Mouse (Mus musculus): ENCODE results near the gene Usp29. TPM values are rescaled to one million over a fixed set of nuclear protein-coding genes. Genes with fewer than 3 reads are reported as not detected.

Gene Usp29
- 1 to 10 TPM in 1 of 2 experiments, under 1 TPM in 1; 0.56 to 1.5 TPM for total RNA-seq (2021)
- long read RNA-seq, experiment 1 = 0 reads
- long read RNA-seq, experiment 2 = 0 reads

DNA sequence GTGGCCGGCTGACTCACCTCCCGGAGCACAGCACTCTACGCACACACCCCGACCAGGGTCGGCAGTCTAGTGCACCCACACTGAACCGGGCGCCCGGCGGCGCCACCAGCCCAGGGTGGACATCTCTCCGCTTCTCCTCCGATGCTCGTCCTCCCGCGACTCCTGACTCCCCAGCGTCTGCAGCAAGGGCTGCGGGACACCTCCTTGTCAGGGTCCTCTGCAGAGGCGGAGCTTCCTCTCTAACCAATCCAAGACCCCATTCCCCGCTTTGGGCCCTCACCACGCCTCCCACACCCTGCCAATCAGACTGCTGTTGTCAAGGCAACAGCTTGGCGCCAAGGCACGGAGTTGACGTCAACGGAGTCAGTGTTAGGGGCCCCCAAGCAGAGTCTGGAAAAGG lies at the start of gene Usp29, which contains the start of gene Peg3:
TSS of gene Usp29 (plus strand) at position 338 of the 400 bp plus-strand sequence.
TSS of gene Peg3 (minus strand) at position 191 of the 400 bp plus-strand sequence.
- DNase-seq = peak; percentile 83

DNA sequence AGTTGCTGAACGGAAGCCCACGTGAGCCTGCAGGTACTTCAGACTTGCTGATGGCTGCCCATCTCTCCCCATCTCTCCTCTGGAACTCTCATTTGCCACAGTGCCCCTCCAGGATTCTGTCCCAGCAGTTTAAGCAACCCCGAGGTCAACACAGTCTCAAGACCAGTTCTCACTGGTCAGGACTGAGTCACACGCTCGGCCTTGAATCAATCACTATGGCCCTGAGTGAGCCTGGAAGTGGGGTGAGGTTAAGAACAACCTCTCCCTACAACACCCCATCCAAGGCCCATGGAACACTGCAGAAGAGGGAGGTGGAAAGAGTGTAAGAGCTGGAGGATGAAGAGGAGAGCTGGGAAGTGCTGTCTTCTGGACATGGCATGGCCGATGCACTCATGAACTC lies 44.9 kb upstream of the Usp29 start:
- no peak for DNase-seq

DNA sequence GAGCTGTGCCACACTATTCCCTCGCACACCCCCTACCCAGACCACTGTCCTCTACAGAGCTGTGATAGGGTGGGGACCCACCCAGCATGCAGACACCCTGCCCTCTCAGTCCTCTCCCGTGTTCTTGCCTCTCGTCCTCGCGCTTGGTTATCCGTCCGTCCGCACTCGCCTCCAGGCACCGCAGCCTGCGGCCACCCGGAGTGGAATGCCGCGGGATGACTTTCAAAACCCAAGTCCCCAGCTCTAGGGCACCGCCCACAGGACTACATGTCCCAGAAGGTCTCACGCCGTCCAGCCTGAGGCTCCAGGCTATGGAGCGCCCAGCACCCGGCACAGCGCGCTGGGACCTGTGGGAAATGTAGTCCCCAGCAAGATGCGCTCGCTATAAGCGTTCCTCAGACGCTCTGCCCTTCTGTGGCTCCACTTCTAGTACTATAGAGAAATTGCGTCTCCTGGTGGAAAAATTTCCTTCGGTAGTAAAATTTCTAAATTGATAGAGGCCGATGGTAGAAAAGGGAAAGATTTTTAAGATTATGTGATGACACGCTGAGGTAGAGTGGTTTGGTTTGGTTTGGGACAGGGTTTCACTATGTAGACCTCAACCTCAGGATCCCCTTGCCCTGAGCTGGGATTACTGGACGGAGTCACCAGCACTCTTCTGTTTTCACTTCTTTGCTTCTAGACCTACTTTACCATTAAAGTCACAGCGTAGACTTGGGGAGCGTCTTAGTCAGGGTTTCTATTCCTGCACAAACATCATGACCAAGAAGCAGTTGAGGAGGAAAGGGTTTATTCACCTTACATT lies 33.9 kb upstream of the Usp29 start, which contains the start of gene Zim1:
TSS of gene Zim1 (minus strand) at position 210 of the 805 bp plus-strand sequence.
- peak; percentile 85 for DNase-seq

DNA sequence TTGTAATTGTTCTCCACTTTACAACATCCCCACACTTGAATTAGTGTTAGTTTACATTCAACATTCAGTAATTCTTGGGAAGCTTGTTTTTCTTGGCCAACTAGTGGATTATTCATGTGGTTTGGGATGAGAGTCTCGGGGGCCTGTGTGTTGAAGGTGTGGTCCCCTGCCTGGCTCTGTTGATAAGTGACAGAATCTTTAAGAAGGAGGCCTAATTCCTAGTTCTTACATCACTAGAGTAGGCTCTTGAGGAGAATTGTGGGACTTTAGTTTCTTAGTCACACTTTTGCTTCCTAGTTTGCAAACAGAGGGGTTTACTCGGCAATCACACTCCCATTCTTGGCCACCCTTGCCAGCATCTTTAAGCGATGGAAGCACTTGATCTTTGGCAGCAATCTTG lies 31.1 kb upstream of the Usp29 start:
- DNase-seq = no peak

DNA sequence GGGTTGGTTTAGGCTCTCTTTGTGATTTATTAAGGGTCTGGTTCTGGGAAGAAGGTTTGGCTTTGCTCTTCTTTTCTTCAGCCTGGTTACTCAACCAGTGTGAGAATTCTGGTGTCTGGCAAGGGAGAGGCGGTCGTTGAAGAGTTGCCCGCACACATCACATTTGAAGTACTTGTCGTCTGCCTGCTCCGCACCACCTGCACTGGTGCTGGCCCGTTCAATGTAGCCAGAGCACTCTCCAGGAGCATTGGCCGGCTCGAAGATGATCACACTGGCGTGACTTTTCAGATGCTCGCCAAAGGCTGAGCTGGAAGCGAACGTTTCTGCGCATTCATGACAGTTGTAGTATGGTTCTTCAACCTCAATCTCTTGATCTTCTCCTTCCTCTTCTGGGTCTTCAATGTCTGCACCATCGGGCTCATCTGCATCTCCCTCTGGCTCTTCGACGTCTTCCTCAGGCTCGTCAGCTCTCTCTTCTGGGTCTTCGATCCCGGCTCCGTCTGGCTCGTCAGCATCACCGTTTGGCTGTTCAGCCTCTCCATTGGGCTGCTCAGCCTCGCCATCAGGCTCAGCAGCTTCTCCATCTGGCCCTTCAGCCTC lies 22.9 kb upstream of the Usp29 start:
- no peak for DNase-seq

DNA sequence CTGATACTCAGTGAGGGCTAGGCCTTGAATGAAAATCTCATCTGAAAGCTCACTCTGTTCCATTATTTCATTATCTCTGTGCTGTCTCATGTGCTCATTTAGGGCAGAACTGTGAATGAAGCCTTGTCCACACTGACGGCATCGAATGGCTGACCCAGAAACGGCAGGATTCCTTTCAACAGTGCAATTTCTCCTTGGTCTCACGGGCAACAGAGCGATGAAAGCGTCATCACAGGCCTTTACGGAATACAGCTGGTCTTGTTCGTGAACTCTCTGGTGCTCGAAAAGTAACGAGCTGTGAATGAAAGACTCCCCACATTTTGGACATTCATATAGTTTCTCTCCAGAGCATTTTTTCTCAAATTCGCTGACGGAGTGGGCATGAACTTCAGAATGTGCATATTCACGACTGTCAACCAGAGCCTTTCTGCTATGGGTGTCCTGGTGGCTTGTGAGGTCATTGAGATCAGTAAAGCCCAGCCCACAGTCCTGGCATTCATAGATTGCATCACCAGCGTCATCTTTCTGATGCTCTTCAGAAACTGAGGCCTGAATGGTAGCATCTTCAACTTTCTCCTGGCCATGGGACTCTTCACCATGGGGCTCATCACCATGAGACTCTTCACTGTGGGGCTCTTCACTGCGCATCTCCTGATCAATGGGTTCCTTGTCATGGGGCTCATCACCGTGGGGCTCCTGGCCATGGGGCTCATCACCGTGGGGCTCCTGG lies 21.8 kb upstream of the Usp29 start:
- DNase-seq = no peak

DNA sequence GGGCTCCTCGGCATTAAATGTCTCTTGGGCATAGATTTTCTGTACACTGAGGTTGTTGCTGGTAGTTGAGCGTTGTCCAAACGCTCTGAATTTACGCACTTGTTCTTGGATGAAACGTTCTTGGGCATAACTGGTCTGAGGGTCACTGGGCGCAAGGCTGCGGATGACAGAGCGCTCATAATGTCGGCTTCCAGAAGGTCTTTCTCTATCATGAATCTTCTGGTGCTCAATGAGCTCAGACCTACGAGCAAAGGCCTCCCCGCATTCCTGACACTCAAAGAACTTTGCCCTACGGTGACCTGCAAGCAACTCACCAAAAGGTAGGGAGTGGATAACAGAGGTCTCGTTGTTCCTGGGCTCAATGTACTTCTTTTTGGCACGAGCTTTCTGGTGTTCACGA lies 21.0 kb upstream of the Usp29 start:
- no peak for DNase-seq

DNA sequence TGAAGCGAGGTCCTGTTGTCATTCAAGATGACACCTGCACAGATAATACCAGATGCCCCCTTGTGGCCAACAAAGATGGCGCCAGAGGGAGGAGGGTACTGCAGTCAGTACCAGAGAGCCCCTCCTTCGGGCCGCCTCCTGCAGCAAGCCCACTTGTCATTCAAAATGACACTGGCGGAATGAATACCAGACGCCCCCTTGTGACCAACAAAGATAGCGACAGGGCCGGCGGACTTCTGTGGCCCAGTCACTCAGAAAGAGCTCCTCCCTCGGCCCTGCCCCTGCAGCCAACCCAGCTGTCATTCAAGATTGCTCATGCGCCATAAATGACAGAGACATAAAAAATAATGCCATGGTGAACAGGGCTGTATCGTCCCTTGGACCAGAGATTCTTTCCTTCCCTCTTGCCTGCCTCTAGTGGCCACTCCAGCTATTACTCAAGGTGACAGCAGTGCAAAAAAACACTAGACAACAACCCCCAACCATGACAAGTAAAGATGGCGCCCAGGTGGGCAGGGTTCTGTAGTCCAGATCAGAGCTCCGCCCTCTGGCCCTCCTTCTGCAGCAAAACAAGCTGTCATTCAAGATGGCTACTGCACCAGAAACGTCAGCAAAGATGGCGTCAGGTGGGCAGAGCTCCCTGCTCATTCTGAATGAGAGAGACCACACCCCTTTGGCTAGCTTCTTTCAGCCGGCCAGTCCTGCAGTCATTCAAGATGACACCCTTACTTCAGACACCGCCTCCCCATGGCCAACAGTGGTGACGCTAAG lies 2.8 kb upstream of the Usp29 start:
- peak; percentile 85 for DNase-seq

DNA sequence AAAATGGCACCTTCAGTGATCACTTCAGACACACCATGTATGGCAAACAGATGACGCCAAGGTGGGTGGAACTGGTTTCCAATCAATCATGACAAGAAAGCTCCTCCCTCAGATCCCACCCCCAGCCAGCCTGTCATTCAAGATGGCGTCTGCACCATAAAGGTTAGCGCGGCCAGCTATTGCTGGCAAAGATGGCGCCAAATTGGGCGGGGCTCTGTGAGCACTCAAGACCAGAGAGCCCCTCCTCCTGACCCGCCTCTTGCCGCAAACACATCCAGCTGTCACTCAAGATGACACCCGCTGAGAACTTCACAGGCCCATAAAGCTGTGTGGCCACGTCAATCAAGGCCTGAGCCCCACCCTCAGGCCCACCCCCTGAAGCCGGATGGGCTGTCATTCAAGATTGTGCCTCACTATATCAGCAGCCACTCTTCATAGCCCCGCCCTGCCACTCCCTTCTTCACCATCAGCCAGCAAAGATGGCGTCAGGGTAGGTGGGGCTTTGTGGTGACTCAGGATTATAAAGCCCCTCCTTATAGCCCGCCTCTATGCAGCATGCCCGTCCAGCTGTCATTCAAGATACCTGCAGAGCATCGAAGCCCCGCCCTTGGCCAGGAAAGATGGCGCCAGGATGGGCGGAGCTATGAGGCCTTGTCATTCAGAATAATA lies 2.0 kb upstream of the Usp29 start:
- DNase-seq = peak; percentile 94

DNA sequence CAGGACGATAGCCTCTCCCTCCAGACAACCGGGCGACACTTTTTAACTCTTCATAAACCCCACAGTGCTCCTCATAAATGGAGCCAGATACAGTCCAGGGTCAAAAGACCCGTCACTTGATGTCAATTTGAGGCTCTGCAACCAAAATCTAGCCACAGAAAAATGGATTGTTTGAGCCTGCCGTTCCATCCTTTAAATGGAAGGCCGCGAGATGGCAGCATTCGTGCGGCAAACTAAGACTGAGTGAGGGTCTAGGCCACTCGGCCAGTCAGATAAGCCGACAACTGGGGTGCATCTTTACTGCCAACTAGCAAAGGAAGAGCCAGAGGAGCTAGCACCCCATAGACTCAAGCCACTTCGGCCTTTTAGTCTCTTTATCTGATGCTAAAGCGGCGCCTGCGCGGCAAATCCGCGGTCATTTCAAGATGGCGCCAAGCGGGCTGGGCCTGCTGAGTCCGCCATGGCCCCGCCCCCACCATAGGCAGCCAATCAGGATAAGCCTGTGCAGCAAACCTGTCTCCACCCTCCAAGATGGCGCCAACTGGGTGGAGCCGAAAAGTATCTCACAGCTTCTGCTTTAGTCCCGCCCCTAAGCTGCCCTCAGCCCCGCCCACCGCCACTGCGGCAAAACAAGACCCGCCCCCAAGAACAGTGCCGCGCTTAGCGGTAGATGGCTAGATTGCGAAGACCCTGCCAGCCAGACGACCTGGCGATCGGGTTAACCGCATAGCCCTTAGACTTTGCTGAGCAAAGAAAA lies 1.1 kb upstream of the Usp29 start:
- peak; percentile 95 for DNase-seq

DNA sequence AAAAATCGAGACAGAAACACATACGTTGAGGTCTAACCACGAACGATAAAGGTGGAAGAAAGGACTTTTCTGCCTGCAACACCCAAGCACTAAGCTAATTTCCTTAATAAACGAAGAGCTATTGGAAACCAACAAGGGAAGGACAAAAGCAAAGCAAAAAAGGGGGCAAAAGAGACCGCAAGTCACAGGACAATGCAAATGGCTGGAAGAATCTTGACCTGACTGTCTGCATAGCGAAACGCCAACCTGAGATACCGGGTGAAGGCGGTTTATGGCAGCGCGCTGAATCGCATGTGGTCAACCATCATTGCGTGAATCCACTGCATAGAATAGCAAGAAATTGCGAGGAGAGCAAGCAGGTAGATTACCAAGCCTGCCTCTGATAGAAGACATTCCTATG lies 423 bp downstream of the Usp29 start:
- DNase-seq = no peak

DNA sequence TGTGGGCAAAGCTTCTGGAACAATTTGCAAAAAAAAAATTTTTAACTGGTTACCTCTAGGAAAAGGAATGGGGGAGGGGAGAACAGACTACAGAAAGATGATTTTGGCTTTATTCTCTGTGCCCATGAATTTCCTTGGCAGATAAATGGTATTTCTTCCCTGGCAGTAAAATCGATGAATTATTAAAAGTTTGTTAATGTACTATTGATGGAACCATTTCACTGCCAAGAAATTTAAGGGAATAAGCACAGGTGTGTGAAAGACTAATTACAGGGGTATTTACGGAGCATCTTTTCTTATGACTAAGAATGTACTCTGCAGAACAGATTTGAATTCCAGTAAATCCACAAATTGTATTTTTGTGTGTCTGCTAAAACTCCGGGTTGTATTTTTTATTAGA lies 995 bp downstream of the Usp29 start:
- DNase-seq = no peak

DNA sequence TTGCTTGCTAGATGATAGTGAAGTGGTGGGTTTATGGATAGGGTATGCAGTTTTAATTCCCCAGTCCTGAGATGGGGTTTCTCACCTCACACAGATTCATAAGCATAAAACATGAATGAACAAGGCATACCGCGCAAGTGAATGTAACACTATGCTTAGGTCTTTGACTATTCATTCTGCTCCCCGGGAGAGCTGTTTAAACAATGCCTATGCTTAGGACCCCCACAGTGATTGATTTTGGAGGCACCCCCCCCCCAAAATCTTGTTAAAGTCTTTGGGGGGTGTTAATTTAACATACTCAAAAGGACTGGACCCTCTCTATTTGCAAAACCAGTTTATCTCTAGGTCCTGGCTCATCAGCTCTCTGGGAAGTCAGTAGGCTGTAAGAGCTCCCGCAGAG lies 1.6 kb downstream of the Usp29 start:
- DNase-seq = no peak

DNA sequence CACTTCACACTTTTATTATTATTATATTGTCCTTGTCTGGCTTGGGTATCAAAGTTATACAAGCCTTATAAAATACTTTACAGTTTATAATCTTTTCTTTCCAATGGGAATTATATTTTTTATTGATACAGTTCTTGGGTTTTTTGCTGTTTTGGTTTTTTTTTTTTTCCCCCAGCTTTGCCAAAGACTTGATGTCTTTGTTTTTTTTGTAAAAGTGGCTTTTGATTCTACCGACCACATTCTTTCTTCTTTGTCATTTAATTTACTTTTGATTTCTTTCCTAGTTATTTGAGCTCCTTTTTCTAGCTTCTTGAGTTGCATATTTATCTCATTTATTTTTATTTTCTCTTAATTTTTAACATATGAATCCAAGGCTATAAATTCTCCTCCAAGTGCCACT lies 5.7 kb downstream of the Usp29 start:
- DNase-seq = no peak

DNA sequence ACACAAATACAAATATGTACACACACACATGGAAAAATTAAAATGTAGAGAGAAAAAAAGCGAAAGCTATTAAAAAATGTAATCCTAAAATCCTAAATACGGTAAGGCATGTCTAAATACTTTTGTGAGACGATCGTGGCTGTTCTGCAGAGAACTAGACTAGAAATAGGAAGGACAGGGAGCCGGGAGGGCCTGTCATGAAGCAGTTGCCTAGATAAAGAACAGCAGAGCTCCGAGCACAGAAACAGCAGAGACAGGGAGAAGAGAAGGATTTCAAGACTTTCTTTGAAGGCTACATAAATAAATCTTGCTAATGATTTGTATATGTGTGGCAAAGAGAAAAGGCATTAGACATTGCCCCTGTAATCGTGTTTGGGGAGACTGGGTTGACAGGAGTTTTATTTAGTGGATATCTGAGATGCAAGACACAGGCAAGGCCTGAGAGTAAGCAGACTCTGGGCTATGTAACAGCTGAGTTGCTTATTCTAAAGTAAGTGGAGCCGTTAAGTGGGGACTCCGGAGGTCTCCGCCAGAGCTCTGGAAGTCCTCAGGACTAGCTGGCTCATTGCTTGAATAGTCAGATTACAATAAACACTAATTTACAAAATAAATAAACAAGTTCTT lies 14.0 kb downstream of the Usp29 start:
- DNase-seq = no peak

DNA sequence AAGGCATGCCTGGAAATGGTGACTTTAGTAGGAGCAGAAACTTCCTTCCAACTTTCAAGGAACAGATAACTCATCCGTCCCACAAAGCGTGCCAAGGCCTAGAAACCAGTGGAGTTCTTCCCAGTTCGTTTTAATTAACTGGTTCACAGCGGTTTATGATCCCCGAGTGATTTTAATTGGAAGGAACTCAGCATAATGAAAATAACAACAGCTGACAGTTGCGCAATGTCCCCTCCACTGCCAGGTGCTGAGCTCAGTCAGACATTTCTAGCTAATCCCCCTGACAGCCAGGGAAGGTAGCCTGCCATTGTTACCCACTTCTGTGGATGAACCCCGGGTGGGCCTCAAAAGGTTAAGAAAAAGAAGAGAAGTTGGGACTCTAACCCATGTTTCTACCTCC lies 18.8 kb downstream of the Usp29 start:
- DNase-seq = peak; percentile 68

DNA sequence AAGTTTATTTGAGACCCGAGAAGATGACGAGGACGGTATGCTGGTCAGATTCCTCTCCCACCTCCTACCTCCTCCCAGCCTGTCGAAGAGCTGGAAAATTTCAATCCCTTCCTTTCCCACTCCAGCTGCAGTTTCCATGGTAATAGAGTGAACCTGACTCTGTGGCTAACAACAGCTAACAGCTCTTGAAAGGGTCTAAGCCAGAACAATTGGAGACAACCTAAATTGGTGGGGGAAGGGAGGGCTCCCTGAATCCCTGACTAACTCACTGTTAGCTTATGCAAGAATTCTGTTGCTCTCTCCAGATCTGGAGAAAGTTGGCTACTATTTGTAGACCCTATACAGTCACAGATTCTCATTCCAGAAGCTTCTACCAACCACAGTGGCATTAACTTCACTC lies 23.1 kb downstream of the Usp29 start:
- DNase-seq = no peak

DNA sequence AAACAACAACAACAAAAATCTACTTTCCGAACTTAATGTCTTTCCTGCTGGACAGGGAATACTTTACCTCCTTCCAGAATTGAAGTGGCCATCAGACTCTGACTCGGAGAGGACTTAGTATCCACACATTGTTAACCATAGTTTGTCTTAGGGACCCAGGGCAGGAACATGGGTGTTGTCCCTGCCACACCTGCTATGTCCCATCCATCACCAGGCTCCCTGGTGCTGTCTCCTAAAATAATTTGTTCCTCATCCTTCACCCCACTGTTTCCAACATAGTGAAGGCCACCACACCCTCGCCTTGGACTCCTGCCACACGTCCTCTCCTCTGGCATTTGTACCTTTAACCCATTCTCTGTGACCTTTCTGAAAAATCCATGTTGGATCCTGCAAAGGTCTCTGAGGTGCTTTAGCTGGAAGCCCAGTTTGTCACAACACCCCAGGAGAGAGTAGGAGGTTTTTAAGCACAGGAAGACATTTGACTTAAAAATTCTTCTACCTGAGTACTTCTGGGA lies 26.5 kb downstream of the Usp29 start:
- no peak for DNase-seq

DNA sequence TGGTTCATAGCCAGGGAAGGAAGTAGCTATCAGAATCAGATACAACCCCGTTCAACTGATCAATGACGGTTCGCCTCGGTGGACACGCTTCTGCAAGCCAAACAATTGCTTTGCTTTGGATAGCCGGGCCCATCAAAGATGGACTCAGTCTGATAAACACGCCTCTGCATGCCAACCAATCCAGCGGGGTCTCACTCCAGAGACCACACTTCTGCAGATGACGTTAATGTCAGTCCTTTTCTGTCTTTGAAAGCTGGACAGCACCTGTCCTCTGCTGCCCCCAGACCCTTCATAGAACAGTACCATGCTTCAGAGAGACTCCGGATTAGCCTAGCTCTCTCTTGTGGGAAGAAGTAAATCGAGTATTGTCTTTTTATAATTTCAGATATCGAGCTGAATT lies 29.3 kb downstream of the Usp29 start:
- no peak for DNase-seq

DNA sequence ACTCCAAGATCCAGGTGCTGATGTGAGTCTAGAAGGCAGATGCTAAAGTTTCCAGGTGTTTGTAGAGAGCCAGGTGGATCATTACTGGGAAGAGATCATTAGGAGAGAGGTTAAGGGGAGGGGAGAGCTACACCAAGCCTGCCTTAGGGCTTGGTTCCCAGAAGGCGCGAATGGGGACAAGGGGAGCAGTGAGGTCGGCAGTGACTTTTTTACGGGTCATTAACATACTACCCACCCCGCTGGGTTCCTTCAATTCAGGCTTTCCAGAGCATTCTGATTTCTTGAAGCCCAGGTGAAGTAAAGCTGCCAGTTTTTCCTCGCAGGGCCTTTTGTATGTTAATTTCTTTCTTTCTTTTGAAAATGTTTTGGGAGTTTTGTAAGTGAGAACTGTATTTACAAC lies 29.8 kb downstream of the Usp29 start:
- no peak for DNase-seq

Data from gastrocnemius, postnatal 25 days (tissue).